Mouse (Mus musculus) cerebellum, adult 2 months (tissue): Measurements from ENCODE around the gene Pkd1.

ENCODE experiments used
- CTCF ChIP-seq: fragments of 200-500 bp; IDR thresholded peaks from 2 replicates; pipeline ENCODE4 v1.5.1; 2011; ENCODE audit warnings: low read depth, mild to moderate bottlenecking, control low read depth, low read length, moderate library complexity, borderline replicate concordance; ENCODE audit not compliant: insufficient read depth
- POLR2A ChIP-seq: fragments of 200-500 bp; IDR thresholded peaks from 2 replicates; pipeline ENCODE4 v1.6.1; 2011; ENCODE audit warnings: low read length, control low read depth, borderline replicate concordance; ENCODE audit not compliant: insufficient read depth

DNA sequence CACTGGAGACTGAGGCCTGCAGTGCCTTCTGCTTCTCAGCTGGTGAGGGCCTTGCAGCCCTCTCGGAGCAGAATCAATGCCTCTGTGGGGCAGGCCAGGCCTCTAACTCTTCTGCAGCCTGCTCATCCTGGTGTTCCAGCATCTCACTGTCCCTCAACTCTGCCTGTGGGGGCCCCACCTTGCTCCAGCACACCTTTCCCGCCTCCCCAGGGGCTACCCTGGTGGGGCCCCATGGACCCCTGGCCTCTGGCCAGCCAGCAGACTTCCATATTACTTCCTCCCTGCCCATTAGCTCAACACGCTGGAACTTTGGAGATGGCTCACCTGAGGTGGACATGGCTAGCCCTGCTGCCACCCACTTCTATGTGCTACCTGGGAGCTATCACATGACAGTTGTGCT is 15.5 kb downstream of the Pkd1 start:
- no peak for TF ChIP-seq CTCF
- no peak for TF ChIP-seq POLR2A
